Mouse (Mus musculus) left cerebral cortex, adult 8-10 months (tissue): Measurements from ENCODE around the gene Mmp28. TPM values are rescaled to one million over a fixed set of nuclear protein-coding genes. Genes with fewer than 3 reads are reported as not detected.

ENCODE experiments used
- DNase-seq, 2 experiments: peaks; one replicate each; pipeline ENCODE4 v3.0.0; 2022; ENCODE audit warnings: low spot score in 2 of 2
- total RNA-seq, 4 experiments: library from RNA; stranded (reverse); gene quantifications; 2 replicates each; pipeline ENCODE4 v1.2.4; 2022

The Mmp28 gene
- total RNA-seq, result 1 to 10 TPM; 3.7 to 5.0 (median 4.2) TPM

GRCm38 (mm10) chr11:83462711-83463244, at the start of gene Mmp28:
Gene Mmp28 (minus strand): TSS chr11:83463071.
- no peak for DNase-seq

- no peak for DNase-seq
These were observed 46.6 kb upstream of the Mmp28 start for GRCm38 (mm10) chr11:83509521-83509920.

- no peak for DNase-seq
These were observed 41.4 kb upstream of the Mmp28 start for GRCm38 (mm10) chr11:83504308-83504707.

GRCm38 (mm10) chr11:83495571-83495970, 32.7 kb upstream of the Mmp28 start:
- DNase-seq, result no peak

- no peak for DNase-seq
These were observed 28.6 kb upstream of the Mmp28 start for GRCm38 (mm10) chr11:83491488-83491887.

- no peak for DNase-seq
These were observed 10.6 kb upstream of the Mmp28 start for GRCm38 (mm10) chr11:83473235-83474016.

- peak; percentile 96 to 97 for DNase-seq
These were observed 9.7 kb upstream of the Mmp28 start, which contains the start of gene Taf15 for GRCm38 (mm10) chr11:83472324-83473234. Gene Taf15 (plus strand): TSS chr11:83473086.

GRCm38 (mm10) chr11:83471766-83472165, 8.9 kb upstream of the Mmp28 start:
- no peak for DNase-seq

- DNase-seq, result peak in 1 of 2 experiments; percentile 38
These were observed 5.9 kb upstream of the Mmp28 start for GRCm38 (mm10) chr11:83468765-83469164.

GRCm38 (mm10) chr11:83467120-83467652, 4.3 kb upstream of the Mmp28 start:
- DNase-seq, result no peak

- no peak for DNase-seq
These were observed 3.1 kb upstream of the Mmp28 start for GRCm38 (mm10) chr11:83465976-83466375.

- DNase-seq, result no peak
These were observed 1.3 kb downstream of the Mmp28 start for GRCm38 (mm10) chr11:83461462-83462027.

- DNase-seq, result no peak
These were observed 4.8 kb downstream of the Mmp28 start for GRCm38 (mm10) chr11:83457912-83458601.

- DNase-seq, result no peak
These were observed 5.6 kb downstream of the Mmp28 start for GRCm38 (mm10) chr11:83457257-83457656.

GRCm38 (mm10) chr11:83455608-83456007, 7.3 kb downstream of the Mmp28 start:
- no peak for DNase-seq

- DNase-seq, result no peak
These were observed 8.3 kb downstream of the Mmp28 start for GRCm38 (mm10) chr11:83454548-83454947.

GRCm38 (mm10) chr11:83451281-83451680, 11.6 kb downstream of the Mmp28 start:
- no peak for DNase-seq

- no peak for DNase-seq
These were observed 12.3 kb downstream of the Mmp28 start for GRCm38 (mm10) chr11:83450550-83450949.

GRCm38 (mm10) chr11:83449298-83449697, 13.6 kb downstream of the Mmp28 start:
- DNase-seq, result no peak

GRCm38 (mm10) chr11:83448927-83449236, 14.0 kb downstream of the Mmp28 start:
- no peak for DNase-seq
